Mouse (Mus musculus): Measurements from ENCODE around the gene Adora2a. TPM values are rescaled to one million over a fixed set of nuclear protein-coding genes. Genes with fewer than 3 reads are reported as not detected.

Gene Adora2a
- polyA plus RNA-seq, 1 experiment from 2014 or later = 2.4 TPM

Other genes with a start within 250 kb of the Adora2a start
- gene Specc1l, start 104.8 kb upstream of the Adora2a start, polyA plus RNA-seq (2015; fragmentation: Nextera tagmentation; extraction: Ambion mirVana) = 30.9 and 32.1 TPM in 2 replicates
- 2.2 and 2.6 TPM in 2 replicates for gene Upb1, start 84.2 kb downstream of the Adora2a start, polyA plus RNA-seq (2015; fragmentation: Nextera tagmentation; extraction: Ambion mirVana)
- 156 and 168 TPM in 2 replicates for gene Snrpd3, start 200.7 kb downstream of the Adora2a start, polyA plus RNA-seq (2015; fragmentation: Nextera tagmentation; extraction: Ambion mirVana)
- gene Gucd1, start 201.1 kb downstream of the Adora2a start, polyA plus RNA-seq (2015; fragmentation: Nextera tagmentation; extraction: Ambion mirVana) = 26.3 and 27.7 TPM in 2 replicates
- 4.9 and 6.3 TPM in 2 replicates for gene Lrrc75b, start 243.5 kb downstream of the Adora2a start, polyA plus RNA-seq (2015; fragmentation: Nextera tagmentation; extraction: Ambion mirVana)
- gene Ggt1, start 244.7 kb downstream of the Adora2a start, polyA plus RNA-seq (2015; fragmentation: Nextera tagmentation; extraction: Ambion mirVana) = 1.7 and 2.2 TPM in 2 replicates

Data from embryonic facial prominence, embryonic 15.5 days (tissue).